Mouse (Mus musculus): Measurements from ENCODE around the gene Shmt1.

GRCm38 (mm10) chr11:60787595-60787994 is 23.9 kb downstream of the Shmt1 start:
- TF ChIP-seq CTCF (IDR thresholded peaks at IDR 0.05; ENCODE audit: low read depth) (no peak), EP300 (IDR thresholded peaks at IDR 0.05; ENCODE audit: low read depth) (no peak)
